Mouse (Mus musculus): ENCODE results near the gene Igsf21. TPM values are rescaled to one million over a fixed set of nuclear protein-coding genes. Genes with fewer than 3 reads are reported as not detected.

The Igsf21 gene
- polyA plus RNA-seq, 1 experiment from 2014 or later = 0.07 TPM

GRCm38 (mm10) chr4:140084521-140085011 is 162.0 kb downstream of the Igsf21 start:
- H3K27me3 ChIP-seq (ENCODE audit: control insufficient read depth, insufficient read depth, low read length) = no peaks in the 10 kb centered on the region
- WGBS = 69% methylated on average over 11 of the region's 11 CpGs
- no peak overlapping the region for H3K9ac ChIP-seq (ENCODE audit: low read length)
- ATAC-seq (ENCODE audit: insufficient number of reproducible peaks, low FRiP score, low TSS enrichment, low read depth) (no peak), DNase-seq (ENCODE audit: low spot score) (no peak)
- no peaks in the 10 kb centered on the region for H3K9me3 ChIP-seq (ENCODE audit: control insufficient read depth, low read length)
- H3K36me3 ChIP-seq (ENCODE audit: control insufficient read depth, insufficient read depth, low read length) = no peaks in the 10 kb centered on the region
- no peak overlapping the region for H3K27ac ChIP-seq (replicated peaks; ENCODE audit: low read depth, low read length)
- no peaks in the 10 kb centered on the region for H3K4me1 ChIP-seq (ENCODE audit: control insufficient read depth, insufficient read depth, low read length)
- H3K4me2 ChIP-seq (ENCODE audit: low read depth, severe bottlenecking) = no peak overlapping the region
- no peak overlapping the region for H3K4me3 ChIP-seq (ENCODE audit: low read depth, low read length)

- Histone ChIP-seq H3K4me2 (ENCODE audit: low read depth, severe bottlenecking) (no peak overlapping the region), H3K4me1 (ENCODE audit: control insufficient read depth, insufficient read depth, low read length) (no peaks in the 10 kb centered on the region), H3K4me3 (ENCODE audit: low read depth, low read length) (no peak overlapping the region), H3K9ac (ENCODE audit: low read length) (no peak overlapping the region), H3K27ac (replicated peaks; ENCODE audit: low read depth, low read length) (no peak overlapping the region), H3K27me3 (ENCODE audit: control insufficient read depth, insufficient read depth, low read length) (no peaks in the 10 kb centered on the region), H3K36me3 (ENCODE audit: control insufficient read depth, insufficient read depth, low read length) (no peaks in the 10 kb centered on the region), H3K9me3 (ENCODE audit: control insufficient read depth, low read length) (no peaks in the 10 kb centered on the region)
- no peak for DNase-seq (ENCODE audit: low spot score)
- no peak for ATAC-seq (ENCODE audit: insufficient number of reproducible peaks, low FRiP score, low TSS enrichment, low read depth)
- 80% methylated on average over 5 of the region's 5 CpGs for WGBS
These were observed 162.5 kb downstream of the Igsf21 start for GRCm38 (mm10) chr4:140084064-140084463.

DNA sequence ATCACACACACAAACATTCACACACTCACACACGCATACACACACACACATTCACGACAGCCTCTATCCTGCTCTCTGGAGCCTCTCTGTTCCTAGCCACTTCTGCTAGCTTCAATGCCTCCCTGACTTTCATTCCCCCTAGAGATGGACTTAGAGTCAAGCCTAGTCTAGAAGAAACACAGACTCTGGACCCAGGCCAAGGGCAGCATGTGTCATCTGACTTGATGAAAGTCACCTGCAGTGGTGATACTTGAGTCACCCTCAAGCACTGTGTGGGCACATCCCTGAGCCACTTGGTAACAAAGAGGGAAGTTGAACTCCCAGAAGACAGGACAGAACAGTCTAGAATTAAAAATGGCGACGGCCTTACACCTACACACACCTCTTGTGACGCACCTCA is 168.2 kb downstream of the Igsf21 start:
- H3K4me2 ChIP-seq (ENCODE audit: low read depth, severe bottlenecking) = no peak overlapping the region
- no peak overlapping the region for H3K27ac ChIP-seq (replicated peaks; ENCODE audit: low read depth, low read length)
- H3K4me1 ChIP-seq (ENCODE audit: control insufficient read depth, insufficient read depth, low read length) = 0 out of 2 replicates have a peak, but pooled peaks cover 3% of the 10 kb centered on the region
- no peak overlapping the region for H3K9ac ChIP-seq (ENCODE audit: low read length)
- H3K9me3 ChIP-seq (ENCODE audit: control insufficient read depth, low read length) = no peaks in the 10 kb centered on the region
- no peak overlapping the region for H3K4me3 ChIP-seq (ENCODE audit: low read depth, low read length)
- H3K27me3 ChIP-seq (ENCODE audit: control insufficient read depth, insufficient read depth, low read length) = no peaks in the 10 kb centered on the region
- no peak for ATAC-seq (ENCODE audit: insufficient number of reproducible peaks, low FRiP score, low TSS enrichment, low read depth)
- WGBS = 88% methylated on average over 5 of the region's 5 CpGs
- no peak for DNase-seq (ENCODE audit: low spot score)
- H3K36me3 ChIP-seq (ENCODE audit: control insufficient read depth, insufficient read depth, low read length) = no peaks in the 10 kb centered on the region

DNA sequence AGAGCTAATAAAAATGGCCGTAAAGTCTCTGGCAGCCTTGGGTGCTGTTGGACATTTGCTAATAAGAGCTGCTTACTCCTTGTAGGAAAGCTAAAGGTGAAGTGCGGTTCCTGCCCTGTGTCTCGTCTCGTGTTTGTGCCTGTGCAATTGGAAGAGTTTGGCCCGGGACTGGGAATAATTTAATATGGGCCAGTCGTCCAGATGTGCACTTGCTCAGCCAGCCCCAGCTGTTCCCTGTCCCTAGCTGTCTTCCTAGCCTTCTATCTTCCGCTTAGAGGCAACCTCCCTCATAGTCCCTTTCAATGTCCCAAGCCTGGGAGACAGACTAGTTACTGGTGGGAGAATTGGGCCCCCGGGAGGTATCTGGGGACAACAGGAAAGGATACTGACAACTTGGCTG is 169.0 kb downstream of the Igsf21 start:
- H3K27ac ChIP-seq (replicated peaks; ENCODE audit: low read depth, low read length) = no peak overlapping the region
- no peak overlapping the region for H3K4me3 ChIP-seq (ENCODE audit: low read depth, low read length)
- 51% methylated on average over 8 of the region's 8 CpGs for WGBS
- H3K9ac ChIP-seq (ENCODE audit: low read length) = no peak overlapping the region
- H3K36me3 ChIP-seq (ENCODE audit: control insufficient read depth, insufficient read depth, low read length) = no peaks in the 10 kb centered on the region
- no peak overlapping the region for H3K4me2 ChIP-seq (ENCODE audit: low read depth, severe bottlenecking)
- H3K27me3 ChIP-seq (ENCODE audit: control insufficient read depth, insufficient read depth, low read length) = no peaks in the 10 kb centered on the region
- no peak for ATAC-seq (ENCODE audit: insufficient number of reproducible peaks, low FRiP score, low TSS enrichment, low read depth)
- no peaks in the 10 kb centered on the region for H3K9me3 ChIP-seq (ENCODE audit: control insufficient read depth, low read length)
- DNase-seq (ENCODE audit: low spot score) = no peak
- H3K4me1 ChIP-seq (ENCODE audit: control insufficient read depth, insufficient read depth, low read length) = 0 out of 2 replicates have a peak, but pooled peaks cover 3% of the 10 kb centered on the region

DNA sequence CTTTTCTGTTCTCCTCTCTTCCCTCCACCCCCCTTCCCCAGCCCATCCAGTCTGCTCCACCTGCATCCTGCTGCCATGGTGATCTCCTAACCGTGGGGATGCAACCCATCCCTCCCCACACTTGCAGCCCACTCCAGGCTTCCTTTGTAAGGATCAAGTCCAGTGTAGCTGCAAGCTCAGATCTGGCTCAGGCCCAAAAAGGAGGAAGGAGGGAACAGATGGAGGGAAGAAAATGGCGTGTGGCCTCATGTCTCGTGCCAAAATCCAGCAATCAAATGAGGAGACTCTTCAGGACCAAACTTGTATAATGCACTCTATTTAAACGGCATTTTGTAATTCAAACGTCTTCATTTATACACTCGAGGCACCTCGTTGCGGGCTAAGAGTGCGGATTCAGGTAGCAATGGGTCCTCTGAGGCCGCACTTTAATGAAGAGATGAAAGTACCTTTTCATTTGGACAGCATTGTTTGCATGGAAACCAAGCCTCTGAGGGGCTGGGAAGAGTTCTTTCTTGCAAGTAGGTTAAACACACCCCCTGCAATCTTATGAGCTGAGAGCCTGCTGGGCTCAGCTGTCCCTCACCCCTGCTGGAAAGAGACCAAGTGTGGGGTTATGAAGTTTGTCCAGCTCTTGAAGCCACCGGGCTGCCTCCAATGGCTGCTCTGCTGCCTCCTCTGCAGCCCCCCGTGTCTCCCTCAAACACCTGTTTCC is 169.6 kb downstream of the Igsf21 start:
- H3K9me3 ChIP-seq (ENCODE audit: control insufficient read depth, low read length) = no peaks in the 10 kb centered on the region
- 0 out of 2 replicates have a peak, but pooled peaks cover 3% of the 10 kb centered on the region for H3K4me1 ChIP-seq (ENCODE audit: control insufficient read depth, insufficient read depth, low read length)
- no peaks in the 10 kb centered on the region for H3K36me3 ChIP-seq (ENCODE audit: control insufficient read depth, insufficient read depth, low read length)
- H3K4me2 ChIP-seq (ENCODE audit: low read depth, severe bottlenecking) = no peak overlapping the region
- H3K27ac ChIP-seq (replicated peaks; ENCODE audit: low read depth, low read length) = no peak overlapping the region
- no peaks in the 10 kb centered on the region for H3K27me3 ChIP-seq (ENCODE audit: control insufficient read depth, insufficient read depth, low read length)
- H3K9ac ChIP-seq (ENCODE audit: low read length) = no peak overlapping the region
- no peak for ATAC-seq (ENCODE audit: insufficient number of reproducible peaks, low FRiP score, low TSS enrichment, low read depth)
- DNase-seq (ENCODE audit: low spot score) = no peak
- 76% methylated on average over 12 of the region's 12 CpGs for WGBS
- H3K4me3 ChIP-seq (ENCODE audit: low read depth, low read length) = no peak overlapping the region

DNA sequence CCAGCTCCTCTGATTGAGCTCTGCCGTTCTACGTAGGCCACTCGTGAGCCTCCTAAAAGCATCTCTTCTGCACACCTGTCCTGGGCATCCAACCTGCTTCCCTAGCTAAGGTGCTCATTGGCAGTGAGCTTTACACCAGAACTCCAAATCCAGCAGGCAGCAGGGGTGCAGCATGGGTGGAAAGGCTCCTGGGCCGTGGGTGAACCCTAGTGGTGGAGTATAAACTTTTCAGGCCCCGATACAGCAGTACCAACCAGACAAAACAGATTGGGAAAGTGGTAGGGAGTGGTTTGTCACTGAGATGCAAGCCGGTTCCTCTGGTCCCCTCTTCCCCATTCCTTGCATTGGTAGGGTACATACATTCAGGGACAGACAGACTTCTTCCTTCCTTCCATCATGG is 170.2 kb downstream of the Igsf21 start:
- ATAC-seq (ENCODE audit: insufficient number of reproducible peaks, low FRiP score, low TSS enrichment, low read depth) = no peak
- peaks cover 3% of the 10 kb centered on the region; the same call in 1 of the 2 replicates for H3K27me3 ChIP-seq (ENCODE audit: control insufficient read depth, insufficient read depth, low read length)
- no peaks in the 10 kb centered on the region for H3K9me3 ChIP-seq (ENCODE audit: control insufficient read depth, low read length)
- no peak overlapping the region for H3K27ac ChIP-seq (replicated peaks; ENCODE audit: low read depth, low read length)
- 0 out of 2 replicates have a peak, but pooled peaks cover 3% of the 10 kb centered on the region for H3K4me1 ChIP-seq (ENCODE audit: control insufficient read depth, insufficient read depth, low read length)
- no peak for DNase-seq (ENCODE audit: low spot score)
- WGBS = 76% methylated on average over 6 of the region's 6 CpGs
- no peak overlapping the region for H3K4me3 ChIP-seq (ENCODE audit: low read depth, low read length)
- no peak overlapping the region for H3K9ac ChIP-seq (ENCODE audit: low read length)
- no peak overlapping the region for H3K4me2 ChIP-seq (ENCODE audit: low read depth, severe bottlenecking)
- H3K36me3 ChIP-seq (ENCODE audit: control insufficient read depth, insufficient read depth, low read length) = no peaks in the 10 kb centered on the region

DNA sequence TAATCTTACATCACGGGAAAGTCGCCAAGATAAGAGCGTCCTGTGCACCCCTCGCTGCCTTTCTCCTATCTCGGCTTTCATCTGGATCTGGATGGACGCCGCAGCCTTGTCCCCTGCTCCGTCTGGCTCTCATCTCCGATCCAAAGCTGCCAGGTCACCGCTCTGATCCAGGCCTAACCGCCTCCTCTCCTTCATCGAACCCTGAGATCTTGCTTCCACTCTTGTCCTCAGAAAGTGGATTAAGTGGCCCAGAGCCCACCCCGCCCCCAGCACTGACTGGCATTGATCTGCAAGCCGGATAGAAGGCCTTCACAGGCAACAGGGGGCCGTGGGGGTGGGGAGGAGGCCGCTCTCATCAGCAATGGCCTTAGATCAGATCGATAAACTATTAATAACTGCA is 175.5 kb downstream of the Igsf21 start:
- H3K4me1 ChIP-seq (ENCODE audit: control insufficient read depth, insufficient read depth, low read length) = no peaks in the 10 kb centered on the region
- no peaks in the 10 kb centered on the region for H3K9me3 ChIP-seq (ENCODE audit: control insufficient read depth, low read length)
- H3K36me3 ChIP-seq (ENCODE audit: control insufficient read depth, insufficient read depth, low read length) = no peaks in the 10 kb centered on the region
- DNase-seq (ENCODE audit: low spot score) (no peak), ATAC-seq (ENCODE audit: insufficient number of reproducible peaks, low FRiP score, low TSS enrichment, low read depth) (no peak)
- peaks cover 18% of the 10 kb centered on the region for H3K27me3 ChIP-seq (ENCODE audit: control insufficient read depth, insufficient read depth, low read length)
- no peak overlapping the region for H3K4me2 ChIP-seq (ENCODE audit: low read depth, severe bottlenecking)
- H3K9ac ChIP-seq (ENCODE audit: low read length) = no peak overlapping the region
- H3K27ac ChIP-seq (replicated peaks; ENCODE audit: low read depth, low read length) = no peak overlapping the region
- no peak overlapping the region for H3K4me3 ChIP-seq (ENCODE audit: low read depth, low read length)
- 22% methylated on average over 17 of the region's 17 CpGs for WGBS

GRCm38 (mm10) chr4:140070331-140070652 is 176.3 kb downstream of the Igsf21 start:
- Histone ChIP-seq H3K36me3 (ENCODE audit: control insufficient read depth, insufficient read depth, low read length) (no peaks in the 10 kb centered on the region), H3K9ac (ENCODE audit: low read length) (no peak overlapping the region; the same call in 1 of the 2 replicates), H3K27me3 (ENCODE audit: control insufficient read depth, insufficient read depth, low read length) (peaks cover 18% of the 10 kb centered on the region), H3K27ac (replicated peaks; ENCODE audit: low read depth, low read length) (no peak overlapping the region), H3K4me2 (ENCODE audit: low read depth, severe bottlenecking) (no peak overlapping the region), H3K4me1 (ENCODE audit: control insufficient read depth, insufficient read depth, low read length) (no peaks in the 10 kb centered on the region), H3K9me3 (ENCODE audit: control insufficient read depth, low read length) (no peaks in the 10 kb centered on the region), H3K4me3 (ENCODE audit: low read depth, low read length) (no peak overlapping the region)
- no peak for ATAC-seq (ENCODE audit: insufficient number of reproducible peaks, low FRiP score, low TSS enrichment, low read depth)
- WGBS = 31% methylated on average over 10 of the region's 10 CpGs
- DNase-seq (ENCODE audit: low spot score) = no peak

Measured in limb, embryonic 11.5 days (tissue).